Mouse (Mus musculus) colon, adult 2 months (tissue): ENCODE results near the gene Vmn2r14. TPM values are rescaled to one million over a fixed set of nuclear protein-coding genes. Genes with fewer than 3 reads are reported as not detected.

Experiments used
- polyA plus RNA-seq: library from polyadenylated mRNA; depleted of rRNA; stranded (reverse); fragments of >200 nt; gene quantifications from 2 replicates; pipeline ENCODE4 v1.2.3, GENCODE M21; 2012; rRNA removed

Gene Vmn2r14
- polyA plus RNA-seq = not detected in 2 replicates

DNA sequence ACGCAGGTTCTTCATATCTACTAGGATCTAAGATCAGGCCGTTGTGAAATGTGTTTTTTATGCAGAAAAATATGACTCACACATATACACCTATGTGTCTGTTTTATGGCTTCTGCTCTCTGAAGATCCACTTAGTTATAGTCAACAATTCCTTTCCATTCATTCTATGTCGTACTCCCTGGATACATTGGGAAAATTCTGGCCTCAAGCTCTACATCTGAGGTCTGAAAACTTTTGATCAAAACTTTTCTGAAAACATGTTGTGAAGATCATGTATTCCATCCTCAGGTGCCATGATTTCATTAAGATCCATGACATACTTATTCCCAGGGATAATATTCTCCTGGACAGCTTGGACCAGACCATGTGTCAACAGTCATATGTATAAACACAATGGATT, at the start of gene Vmn2r14:
TSS of gene Vmn2r14 (minus strand) at position 101 of the 400 bp plus-strand sequence.

DNA sequence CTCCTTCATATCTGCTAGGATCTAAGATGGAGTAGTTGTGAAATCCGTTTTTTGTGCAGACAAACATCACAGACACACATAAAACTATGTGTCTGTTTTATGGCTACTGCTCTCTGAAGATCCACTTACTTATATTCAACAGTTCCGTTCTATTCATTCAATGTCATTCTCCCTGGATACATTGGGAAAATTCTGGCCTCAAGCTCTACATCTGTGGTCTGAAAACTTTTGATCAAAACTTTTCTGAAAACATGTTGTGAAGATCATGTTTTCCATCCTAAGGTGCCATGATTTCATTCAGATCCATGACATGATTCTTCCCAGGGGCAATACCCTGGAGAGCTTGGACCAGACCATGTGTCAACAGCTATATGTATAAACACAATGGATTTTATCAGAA, 32.4 kb downstream of the Vmn2r14 start, which contains the start of gene Vmn2r13:
TSS of gene Vmn2r13 (minus strand) at position 101 of the 400 bp plus-strand sequence.

Other genes with a start within 250 kb of the Vmn2r14 start
- gene Vmn2r10, start 218.2 kb downstream of the Vmn2r14 start, polyA plus RNA-seq = not detected in 2 replicates
- gene Vmn2r11, start 165.1 kb downstream of the Vmn2r14 start, polyA plus RNA-seq = not detected in 2 replicates
- not detected in 2 replicates for gene Vmn2r12, start 126.8 kb downstream of the Vmn2r14 start, polyA plus RNA-seq
- not detected in 2 replicates for gene Vmn2r13, start 32.5 kb downstream of the Vmn2r14 start, polyA plus RNA-seq
- not detected in 2 replicates for gene Vmn2r15, start 72.9 kb upstream of the Vmn2r14 start, polyA plus RNA-seq
- gene Vmn2r16, start 105.5 kb upstream of the Vmn2r14 start, polyA plus RNA-seq = not detected in 2 replicates
- not detected in 2 replicates for gene Vmn2r17, start 195.0 kb upstream of the Vmn2r14 start, polyA plus RNA-seq